Mouse (Mus musculus): ENCODE measurements around the gene Gng5.

Gng5 gene

DNA sequence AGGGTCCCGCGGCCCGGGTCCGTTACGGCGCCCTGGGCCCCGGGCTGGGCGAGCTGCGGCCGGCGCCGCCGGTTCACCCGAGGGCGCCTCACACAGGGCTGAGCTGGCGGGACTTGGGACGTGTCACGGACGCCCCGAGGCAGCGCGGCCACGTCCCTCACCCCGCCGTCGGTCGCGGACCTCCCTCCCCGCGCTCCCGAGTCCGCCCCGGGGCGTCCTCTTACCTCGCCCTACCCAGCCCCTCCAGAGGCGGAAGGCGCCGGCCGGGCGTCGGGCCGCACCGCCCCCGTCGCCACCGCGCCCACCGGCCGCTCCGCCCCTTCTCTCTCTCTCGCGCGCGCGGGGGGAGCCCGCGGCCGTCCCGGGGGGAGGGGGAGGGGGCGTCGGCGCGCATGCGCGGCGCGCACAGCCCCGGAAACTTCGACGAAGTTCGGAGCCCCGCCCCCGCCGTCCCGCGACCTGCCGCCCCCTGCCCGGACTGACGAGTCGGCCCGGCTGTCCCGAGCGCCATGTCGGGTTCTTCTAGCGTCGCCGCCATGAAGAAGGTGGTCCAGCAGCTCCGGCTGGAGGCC, at the start of gene Gng5, which contains the start of gene Spata1:
Gng5 (plus strand) TSS at position 377 of the 572 bp plus-strand sequence.
Spata1 (minus strand) TSS at position 323 of the 572 bp plus-strand sequence.
- peak; percentile 84 for DNase-seq (ENCODE audit: low spot score)

DNA sequence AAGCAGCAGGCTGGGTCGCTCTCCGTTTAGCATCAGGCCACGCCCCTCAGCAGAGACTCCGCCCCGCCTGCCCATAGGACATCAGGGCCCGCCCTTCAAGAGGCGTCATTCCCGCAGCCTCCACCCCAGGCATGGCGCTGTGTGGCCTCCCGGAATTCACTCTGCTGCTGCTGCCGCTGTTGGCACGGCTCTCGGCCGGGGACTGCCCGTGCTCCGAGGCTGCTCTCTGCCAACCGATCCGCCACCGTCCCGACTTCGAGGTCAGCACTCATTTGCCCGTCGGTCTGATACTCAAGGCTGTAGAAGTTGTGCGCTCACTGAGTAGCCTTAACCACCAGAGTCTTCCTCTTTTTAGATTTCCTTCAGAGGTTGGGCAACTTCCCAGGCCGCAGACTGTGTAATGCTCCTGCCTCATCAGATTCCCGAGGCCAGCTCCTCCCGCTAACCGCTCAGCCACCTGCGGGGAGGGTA, 49.2 kb upstream of the Gng5 start:
- DNase-seq (ENCODE audit: low spot score): peak; percentile 99

DNA sequence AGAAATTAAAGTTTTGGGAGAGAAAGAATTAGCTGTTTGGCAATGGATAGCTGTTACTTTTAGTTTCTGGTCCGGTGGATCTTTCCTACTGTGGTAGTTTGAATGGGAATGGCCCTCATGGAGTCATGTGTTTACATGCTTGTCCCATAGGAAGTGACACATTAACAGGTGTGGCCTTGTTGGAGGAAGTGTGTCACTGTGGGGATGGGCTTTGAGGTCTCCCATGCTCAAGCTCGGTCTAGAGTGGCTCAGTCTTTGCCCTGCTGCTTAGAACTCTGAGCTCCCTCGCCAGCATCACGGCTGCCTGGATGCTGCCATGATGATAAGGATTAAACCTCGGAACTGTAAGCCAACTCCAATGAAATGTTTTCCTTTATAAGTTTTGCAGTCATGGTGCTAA, 48.2 kb upstream of the Gng5 start:
- no peak for DNase-seq (ENCODE audit: low spot score)

DNA sequence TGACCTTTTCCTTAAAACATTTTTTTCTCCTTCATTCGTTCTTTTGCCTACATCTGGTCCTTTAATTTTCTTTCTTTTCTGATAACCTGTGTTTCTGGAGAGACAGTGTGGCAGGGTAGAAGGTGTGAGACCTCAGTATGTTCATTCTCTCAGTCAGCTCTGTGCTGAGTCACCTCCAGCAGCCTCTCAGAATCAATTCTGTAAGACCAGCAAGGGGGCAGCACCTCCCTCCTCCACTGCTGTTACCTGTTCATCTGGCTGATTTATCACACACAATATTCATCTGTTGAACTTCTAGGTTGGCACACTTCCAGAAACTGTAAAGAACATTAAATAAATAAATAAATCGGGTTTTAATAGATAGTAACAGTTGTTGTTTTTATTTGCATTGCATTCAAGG, 36.7 kb upstream of the Gng5 start:
- no peak for DNase-seq (ENCODE audit: low spot score)

DNA sequence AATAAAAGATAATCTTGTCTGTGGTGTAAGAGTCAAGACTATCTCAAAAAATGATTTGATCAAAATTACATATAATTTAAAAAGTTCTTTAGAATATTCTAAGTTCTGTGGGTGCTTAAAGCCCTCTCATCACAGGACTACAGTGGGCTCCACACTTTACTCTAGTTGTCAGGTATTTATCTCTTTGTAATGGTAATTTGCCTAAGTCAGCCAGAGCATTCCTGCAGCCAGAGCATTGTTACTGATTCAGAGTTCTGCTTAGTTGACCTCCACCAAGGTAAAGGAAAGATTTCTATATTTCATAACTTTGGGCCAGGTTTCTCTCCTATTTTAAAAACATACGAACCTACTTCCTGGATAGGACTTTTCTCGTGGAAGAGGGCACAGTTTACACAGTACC, 30.4 kb upstream of the Gng5 start:
- no peak for DNase-seq (ENCODE audit: low spot score)

DNA sequence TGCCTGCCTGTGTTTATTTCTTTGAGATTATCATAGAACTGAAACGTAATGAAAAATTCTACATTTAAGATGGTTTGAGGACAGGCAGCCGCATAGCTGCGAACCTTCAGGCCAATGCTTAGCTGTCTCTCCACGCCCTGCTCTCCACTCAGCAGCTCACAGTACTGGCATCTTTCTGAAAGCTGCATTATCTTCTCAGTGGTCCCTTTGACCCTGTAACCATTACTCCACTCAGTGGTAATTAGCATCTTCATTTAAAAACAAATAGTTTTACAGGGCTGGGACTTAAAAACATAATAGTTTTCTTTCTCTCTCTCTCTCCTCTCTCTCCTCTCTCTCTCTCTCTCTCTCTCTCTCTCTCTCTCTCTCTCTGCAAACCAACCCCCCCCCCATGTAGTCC, 26.9 kb upstream of the Gng5 start:
- DNase-seq (ENCODE audit: low spot score): no peak

DNA sequence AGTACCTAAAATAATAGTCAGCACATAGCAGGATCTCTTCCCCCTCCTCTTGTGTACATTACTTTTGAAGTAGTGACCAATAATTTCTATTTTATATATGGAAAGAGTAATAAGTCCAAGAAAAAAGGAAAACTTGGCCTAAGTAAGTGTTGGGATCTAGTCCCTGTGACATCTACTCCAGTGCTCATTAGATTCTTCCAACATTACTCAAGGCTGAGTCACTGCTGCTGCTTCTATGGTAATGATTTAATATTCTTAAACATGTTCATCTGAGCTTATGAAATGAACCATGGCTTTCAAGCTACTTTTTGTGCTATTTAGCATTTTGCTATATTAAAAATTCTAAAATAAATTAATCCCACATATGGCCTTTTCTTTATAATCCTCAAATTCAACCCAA, 25.9 kb upstream of the Gng5 start:
- no peak for DNase-seq (ENCODE audit: low spot score)

DNA sequence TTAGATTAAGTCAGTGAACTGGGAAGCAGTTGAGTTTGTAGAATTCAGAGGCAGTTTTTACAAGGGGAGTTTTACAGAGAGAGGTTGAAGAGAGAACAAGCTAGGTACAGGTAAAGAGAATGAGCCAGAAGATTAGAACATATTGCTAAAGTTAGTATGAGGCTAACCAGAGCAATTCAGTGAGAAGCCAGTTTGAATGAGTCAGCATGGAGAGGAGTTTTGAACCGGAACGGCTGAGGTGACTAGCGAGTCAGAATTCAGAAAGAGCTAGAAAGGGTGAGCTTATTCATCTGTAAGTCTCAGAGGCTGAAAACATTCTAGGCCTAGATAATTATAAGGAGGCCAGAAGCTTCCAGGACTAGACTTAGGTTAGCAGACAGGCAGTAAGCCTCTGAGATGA, 25.2 kb upstream of the Gng5 start:
- DNase-seq (ENCODE audit: low spot score): no peak

DNA sequence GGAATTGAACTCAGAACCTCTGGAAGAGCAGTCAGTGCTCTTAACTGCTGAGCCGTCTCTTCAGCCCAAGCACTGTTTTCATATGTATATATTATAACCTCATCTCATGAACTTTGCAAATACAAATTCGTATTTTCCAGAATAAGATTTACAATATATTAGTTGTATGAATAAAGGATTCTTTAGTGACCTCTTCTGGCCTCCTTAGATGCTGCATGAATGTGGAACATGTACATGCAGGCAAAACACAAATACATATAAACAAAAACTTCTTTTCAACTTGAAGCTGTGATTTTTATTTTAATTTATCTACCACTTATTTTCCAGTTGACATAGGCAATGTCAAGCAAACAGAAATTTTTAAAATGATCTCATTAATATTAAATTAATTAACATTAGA, 17.6 kb upstream of the Gng5 start:
- DNase-seq (ENCODE audit: low spot score): no peak

DNA sequence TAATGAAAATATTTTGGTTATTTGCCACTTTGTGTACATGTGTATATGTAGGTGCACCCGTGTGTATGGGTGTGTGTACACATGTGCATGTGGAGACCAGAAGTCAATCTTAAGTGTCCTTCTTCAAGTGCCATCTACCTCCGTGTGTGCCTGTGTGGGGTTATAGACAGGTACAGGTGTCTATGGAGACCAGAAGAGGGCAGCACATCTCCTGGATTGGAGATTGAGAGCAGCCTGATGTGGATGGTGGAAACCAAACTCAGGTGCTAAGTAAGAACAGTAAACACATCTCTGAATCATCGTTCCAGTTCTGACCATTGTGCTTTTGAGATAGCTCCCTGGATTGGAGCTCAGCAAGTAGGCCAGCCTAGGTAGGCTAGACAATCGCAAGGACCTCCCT, 13.1 kb upstream of the Gng5 start:
- DNase-seq (ENCODE audit: low spot score): no peak

DNA sequence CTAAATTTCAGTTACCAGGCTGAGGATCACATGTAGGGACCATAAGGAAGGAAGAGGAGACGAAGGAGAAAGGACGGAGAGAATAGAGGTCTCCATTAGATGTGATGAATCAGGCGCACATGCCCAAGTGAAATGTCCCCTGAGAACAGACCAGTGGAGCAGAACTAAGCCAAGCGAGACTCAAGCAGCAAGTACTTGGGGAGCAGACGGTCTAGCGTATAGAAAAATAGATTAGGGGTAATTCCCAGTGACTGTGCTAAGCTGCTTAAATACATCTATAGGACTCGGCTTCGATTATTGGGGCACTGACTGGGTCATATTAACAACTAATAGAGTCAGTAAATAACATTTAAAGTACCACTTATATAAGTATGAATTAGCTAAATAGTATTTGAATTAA, 4.7 kb upstream of the Gng5 start:
- DNase-seq (ENCODE audit: low spot score): peak; percentile 5

DNA sequence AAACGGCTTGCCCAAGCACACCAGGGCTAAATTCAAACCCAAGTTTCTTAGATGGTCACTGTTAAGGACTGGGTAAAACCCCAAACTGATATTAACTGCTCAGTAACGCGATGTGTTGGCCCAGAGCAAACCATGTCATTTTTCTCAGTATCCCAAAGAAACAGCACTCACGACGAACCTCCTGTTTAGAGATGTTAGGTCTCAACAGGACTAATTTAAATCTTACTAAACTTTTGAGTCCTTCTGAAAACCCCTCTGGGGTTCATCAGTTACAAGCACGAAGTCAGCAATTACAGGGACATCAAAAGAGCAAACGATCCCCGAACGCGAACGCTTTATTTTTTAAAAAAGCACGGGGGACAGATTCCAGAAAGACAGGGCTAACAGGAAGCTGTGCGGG, 618 bp upstream of the Gng5 start:
- peak; percentile 17 for DNase-seq (ENCODE audit: low spot score)

DNA sequence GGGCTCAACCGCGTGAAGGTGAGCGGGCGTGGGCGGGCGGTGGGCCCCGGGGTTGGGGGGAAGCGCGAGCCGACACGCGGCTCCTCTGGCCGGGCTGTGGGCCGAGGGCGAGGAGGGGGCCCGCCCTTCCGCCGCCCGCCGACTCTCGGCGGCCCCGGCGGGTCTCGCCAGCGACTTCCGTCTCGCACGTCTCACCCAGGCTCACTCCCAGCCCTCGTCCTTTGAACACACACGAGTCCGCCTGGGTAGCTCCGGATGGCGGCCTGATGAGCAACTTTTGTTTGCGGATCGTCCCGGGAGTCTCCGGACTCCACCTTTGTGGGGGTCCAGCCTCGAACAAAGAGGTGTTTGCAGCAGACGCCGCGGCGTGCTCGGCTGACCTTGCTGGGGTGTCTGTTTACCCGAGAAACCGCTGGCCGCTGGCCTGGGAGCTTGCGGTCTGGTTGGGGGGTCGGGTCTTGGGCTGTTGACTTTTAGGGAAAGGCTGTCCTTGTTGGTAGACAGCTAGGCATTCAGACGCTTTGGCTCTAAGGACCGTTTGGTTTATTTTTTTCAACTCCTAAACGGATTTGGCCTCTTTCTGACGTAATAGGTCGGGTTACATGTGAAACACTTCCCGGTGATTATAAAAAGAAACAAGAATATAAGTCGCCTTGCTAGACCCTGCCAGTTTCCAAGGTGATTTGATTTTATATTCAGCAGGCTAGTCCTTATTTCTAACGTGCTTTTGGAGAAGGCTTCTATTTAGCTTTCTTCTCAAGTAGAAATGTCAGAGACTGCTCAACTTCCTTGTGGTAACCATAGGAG, 599 bp downstream of the Gng5 start:
- peak; percentile 73 for DNase-seq (ENCODE audit: low spot score)

DNA sequence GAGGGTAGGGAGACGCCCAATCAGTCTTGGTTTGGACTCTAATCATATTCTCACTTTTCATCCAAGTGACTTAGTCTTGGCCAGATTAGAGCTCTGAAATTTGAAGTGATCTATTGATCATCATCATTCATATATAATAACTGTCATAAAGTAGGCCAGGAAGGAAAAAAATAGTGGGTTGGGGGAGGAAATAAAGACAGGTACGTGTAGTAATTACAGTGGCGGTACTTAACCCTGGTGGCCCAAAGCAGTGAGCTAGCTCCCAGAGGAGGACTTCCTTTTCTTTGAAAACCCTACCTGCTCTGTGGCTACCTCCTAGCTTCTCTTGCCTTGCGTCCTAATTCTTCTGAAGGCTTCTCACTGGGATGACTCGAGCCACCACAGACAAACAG, 1.2 kb downstream of the Gng5 start:
- peak; percentile 11 for DNase-seq (ENCODE audit: low spot score)

DNA sequence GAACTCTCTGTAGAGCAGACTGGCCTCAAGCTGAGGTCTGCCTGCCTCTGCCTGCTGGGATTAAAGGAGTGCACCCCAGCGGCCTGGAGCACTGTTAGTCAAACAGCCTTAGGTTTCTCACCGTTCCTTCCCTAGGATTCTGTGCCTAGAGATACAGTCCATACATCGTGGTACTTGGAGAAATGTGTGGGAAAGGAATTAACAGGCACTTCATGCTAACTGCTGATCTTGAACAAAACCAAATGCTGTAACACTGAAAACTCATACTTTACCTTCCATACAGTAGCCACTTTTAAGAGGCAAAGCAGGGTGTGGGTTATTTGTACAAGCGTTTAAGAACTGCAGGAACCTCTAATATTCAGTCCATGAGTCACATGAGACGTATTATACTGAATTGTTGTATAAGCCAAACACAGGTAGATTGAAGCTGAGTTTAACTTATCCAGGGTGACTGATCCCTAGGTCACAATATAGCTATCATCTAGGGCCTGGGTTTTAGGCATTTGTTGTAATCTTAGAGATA, 2.1 kb downstream of the Gng5 start:
- peak; percentile 7 for DNase-seq (ENCODE audit: low spot score)

DNA sequence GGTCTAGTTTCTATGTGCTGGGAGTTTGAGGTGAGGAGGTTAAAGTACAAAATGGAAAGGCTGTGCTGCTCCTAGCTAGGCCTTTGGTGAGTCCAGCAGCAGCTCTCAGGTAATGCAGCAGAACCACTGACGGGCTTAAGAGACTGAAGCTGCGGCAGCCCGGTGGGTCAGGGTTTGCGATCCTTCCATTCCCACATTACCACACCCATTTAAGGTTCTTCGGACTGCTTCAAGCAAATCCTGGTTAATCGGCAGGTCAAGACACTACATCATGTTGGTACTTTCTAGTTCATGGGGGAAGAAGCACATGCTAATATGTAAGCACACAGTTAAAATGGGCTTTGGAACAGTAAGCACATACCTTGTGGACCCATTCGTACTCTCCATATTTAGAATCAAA, 7.1 kb downstream of the Gng5 start:
- DNase-seq (ENCODE audit: low spot score): peak; percentile 5

DNA sequence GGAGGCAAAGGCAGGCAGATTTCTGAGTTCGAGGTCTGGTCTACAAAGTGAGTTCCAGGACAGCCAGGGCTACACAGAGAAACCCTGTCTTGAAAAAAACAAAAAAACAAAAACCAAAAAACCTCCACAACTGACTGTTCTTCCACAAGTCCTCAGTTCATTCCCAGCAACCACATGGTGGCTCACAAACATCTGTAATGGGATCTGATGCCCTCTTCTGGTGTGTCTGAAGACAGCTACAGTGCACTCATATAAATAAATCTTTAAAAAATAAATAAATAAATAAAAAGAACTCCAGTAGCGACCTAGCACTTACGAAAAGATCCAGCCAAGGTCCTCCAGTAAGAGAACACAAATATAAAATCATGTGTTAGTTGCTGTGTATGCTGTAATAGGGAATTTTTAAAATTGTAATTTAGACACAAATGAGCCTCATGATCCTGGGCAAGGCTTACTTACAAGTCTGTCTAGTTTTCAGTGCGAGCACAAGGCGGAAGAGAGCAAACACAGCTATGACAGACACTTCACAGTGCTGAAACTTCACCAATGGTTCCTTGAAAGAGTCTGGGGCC, 20.7 kb downstream of the Gng5 start:
- DNase-seq (ENCODE audit: low spot score): no peak

DNA sequence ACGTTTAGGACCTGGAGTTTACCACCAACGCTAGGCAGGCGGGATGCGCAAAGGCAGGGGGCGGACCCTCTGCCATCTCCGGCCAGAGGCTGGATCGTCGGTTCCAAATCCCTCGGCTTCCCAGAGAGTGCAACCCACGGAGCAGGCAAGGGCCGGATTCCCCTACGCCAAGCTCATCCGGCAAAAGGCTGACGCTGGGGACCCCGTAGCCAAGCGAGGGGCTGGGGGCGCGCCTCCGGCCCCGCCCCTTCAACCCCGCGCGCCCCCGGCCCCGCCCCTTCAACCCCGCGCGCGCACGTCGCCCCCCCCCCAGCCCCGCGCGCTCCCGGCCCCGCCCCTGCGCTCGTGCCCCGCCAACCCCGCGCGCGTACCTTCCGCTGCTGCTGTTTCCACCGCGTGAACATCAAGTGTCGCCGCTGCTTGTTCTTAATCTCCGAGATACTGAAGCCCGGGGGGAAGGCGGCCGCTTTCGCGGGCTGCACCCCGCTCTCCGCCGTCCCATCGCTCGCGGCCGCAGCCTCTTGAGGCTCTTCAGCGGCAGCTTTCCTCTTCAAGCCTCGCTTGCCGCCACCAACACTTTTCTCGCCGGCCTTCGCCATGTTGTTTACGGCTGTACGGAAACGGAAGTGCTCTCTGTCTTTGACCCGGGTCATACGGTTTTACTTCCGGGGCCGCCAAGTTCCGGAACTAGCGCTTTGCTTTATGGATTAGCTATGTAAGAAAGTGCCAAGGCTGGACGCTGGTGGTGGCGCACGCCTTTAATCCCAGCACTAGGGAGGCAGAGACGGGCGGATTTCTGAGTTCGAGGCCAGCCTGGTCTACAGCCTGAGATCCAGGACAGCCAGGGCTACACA, 21.4 kb downstream of the Gng5 start, which contains the start of gene Rpf1:
Rpf1 (minus strand) TSS at position 632 of the 854 bp plus-strand sequence.
- DNase-seq (ENCODE audit: low spot score): peak; percentile 91

DNA sequence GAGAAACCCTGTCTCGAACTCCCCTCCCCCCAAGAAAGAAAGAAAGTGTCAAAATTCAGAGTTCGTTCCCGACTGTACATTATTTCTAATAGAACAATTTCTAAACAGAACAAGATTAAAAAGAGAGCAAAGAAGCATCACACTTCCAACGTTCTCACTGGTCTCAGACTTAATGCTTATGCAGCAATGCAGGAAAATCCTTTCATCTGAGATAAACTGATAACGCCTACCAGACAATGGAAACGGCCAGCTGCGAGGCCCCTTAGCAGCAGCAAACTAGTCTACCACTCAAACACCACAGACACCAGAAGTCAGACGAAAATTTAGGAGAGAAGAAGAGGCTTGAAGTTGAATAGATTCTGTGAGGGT, 22.0 kb downstream of the Gng5 start:
- peak; percentile 23 for DNase-seq (ENCODE audit: low spot score)

DNA sequence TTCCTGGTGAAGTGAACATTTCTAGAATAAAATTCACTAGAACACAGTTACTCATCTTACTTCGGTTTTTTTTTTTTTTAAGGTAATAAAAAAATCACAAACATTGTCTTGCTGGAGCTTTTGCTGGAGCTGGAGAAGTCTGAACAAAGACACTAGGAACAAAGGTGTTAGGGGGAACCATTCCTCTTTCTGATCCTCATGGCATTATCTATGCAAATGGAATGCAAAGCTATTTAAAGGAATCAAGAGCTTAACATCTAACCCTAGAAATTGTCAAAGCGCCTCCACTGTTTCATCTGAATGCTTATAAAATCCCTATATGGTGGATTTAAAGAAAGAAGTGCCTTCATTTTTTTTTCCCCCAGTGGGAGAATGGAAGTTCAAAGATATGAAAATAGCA, 28.7 kb downstream of the Gng5 start:
- no peak for DNase-seq (ENCODE audit: low spot score)

DNA sequence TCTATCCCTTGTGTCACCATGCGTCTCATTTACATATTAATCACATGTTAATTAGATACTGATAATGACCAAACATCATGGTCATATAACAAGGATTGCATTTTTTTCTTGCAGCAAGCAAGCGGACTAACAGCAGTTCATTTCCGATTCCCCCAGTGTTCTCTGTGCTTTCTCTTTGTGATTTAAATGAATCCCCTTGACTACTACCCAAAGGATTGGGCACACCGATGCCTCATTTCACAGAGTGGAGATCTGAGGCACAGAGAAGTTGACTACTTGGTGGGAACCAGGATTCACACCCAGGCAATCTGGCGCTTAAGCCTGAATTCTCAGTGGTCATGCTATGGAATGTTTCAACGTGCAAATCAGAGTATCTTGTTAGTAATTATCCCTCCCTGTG, 35.4 kb downstream of the Gng5 start:
- DNase-seq (ENCODE audit: low spot score): no peak

All from embryo, embryonic 10 days (tissue).